ENCODE assay signal across 8 mouse cellular contexts in genomic region chr2:119113121-119113925, GRCm38 (mm10). TPM values are rescaled to one million over a fixed set of nuclear protein-coding genes. Genes with fewer than 3 reads are reported as not detected.
A peak's percentile ranks its signal among the peaks of the same experiment; 100 is the strongest.
DNase-seq lines count a peak whose midpoint lies in the region; ATAC-seq and TF ChIP-seq lines count a peak whose summit lies in the region.

No protein-coding gene starts in this region.

- H3K4me2 ChIP-seq in intestine, postnatal 0 days (replicated peaks; ENCODE audit: low read depth), result peak overlapping the region; percentile 98
- peak overlapping the region; percentile 90 for H3K4me2 ChIP-seq in neural tube, embryonic 13.5 days

- no peaks in the 10 kb centered on the region for H3K36me3 ChIP-seq in spleen, adult 2 months (ENCODE audit: control insufficient read depth, insufficient read depth, low read length)
- H3K36me3 ChIP-seq in embryonic facial prominence, embryonic 10.5 days (replicated peaks), result peaks cover 46% of the 10 kb centered on the region
- H3K36me3 ChIP-seq in intestine, postnatal 0 days (ENCODE audit: control insufficient read depth, insufficient read depth), result peaks cover 3% of the 10 kb centered on the region; the same call in 1 of the 2 replicates
- no peaks in the 10 kb centered on the region for H3K36me3 ChIP-seq in neural tube, embryonic 13.5 days

- peaks cover 5% of the 10 kb centered on the region; the same call in 1 of the 2 replicates for H3K4me1 ChIP-seq in spleen, adult 2 months (ENCODE audit: control insufficient read depth, insufficient read depth, insufficient read length)
- peaks cover 14% of the 10 kb centered on the region for H3K4me1 ChIP-seq in embryonic facial prominence, embryonic 10.5 days
- no peaks in the 10 kb centered on the region; the same call in 1 of the 2 replicates for H3K4me1 ChIP-seq in intestine, postnatal 0 days (replicated peaks; ENCODE audit: control insufficient read depth, insufficient read depth, low read length)
- H3K4me1 ChIP-seq in neural tube, embryonic 13.5 days (replicated peaks), result peaks cover 11% of the 10 kb centered on the region

- no peaks in the 10 kb centered on the region for H3K27me3 ChIP-seq in spleen, adult 2 months (ENCODE audit: control insufficient read depth, insufficient read depth, low read length)
- no peaks in the 10 kb centered on the region for H3K27me3 ChIP-seq in embryonic facial prominence, embryonic 10.5 days (replicated peaks; ENCODE audit: low read depth, poor library complexity, severe bottlenecking)
- no peaks in the 10 kb centered on the region for H3K27me3 ChIP-seq in intestine, postnatal 0 days (replicated peaks; ENCODE audit: control insufficient read depth, insufficient read depth, low read length)
- no peaks in the 10 kb centered on the region for H3K27me3 ChIP-seq in neural tube, embryonic 13.5 days

- no peak for TF ChIP-seq POLR2A in spleen, adult 2 months (IDR thresholded peaks at IDR 0.05; ENCODE audit: low read depth, low read length)

- H3K4me3 ChIP-seq in spleen, adult 2 months (ENCODE audit: extremely low read depth, insufficient read depth, insufficient read length), result peak overlapping the region; percentile 87
- H3K4me3 ChIP-seq in embryonic facial prominence, embryonic 10.5 days, result peak overlapping the region; percentile 76
- peak overlapping the region; percentile 86 for H3K4me3 ChIP-seq in intestine, postnatal 0 days (ENCODE audit: low read depth, low read length)
- peak overlapping the region; percentile 46 for H3K4me3 ChIP-seq in neural tube, embryonic 13.5 days

- WGBS in spleen, adult 2 months, result 9% methylated on average over 20 of the region's 20 CpGs
- WGBS in embryonic facial prominence, embryonic 10.5 days, result 16% methylated on average over 20 of the region's 20 CpGs
- 9% methylated on average over 20 of the region's 20 CpGs for WGBS in intestine, postnatal 0 days
- 15% methylated on average over 20 of the region's 20 CpGs for WGBS in neural tube, embryonic 13.5 days

- H3K9me3 ChIP-seq in embryonic facial prominence, embryonic 10.5 days, result no peaks in the 10 kb centered on the region
- no peaks in the 10 kb centered on the region for H3K9me3 ChIP-seq in intestine, postnatal 0 days (ENCODE audit: control insufficient read depth)
- H3K9me3 ChIP-seq in neural tube, embryonic 13.5 days, result no peaks in the 10 kb centered on the region

- no peak for ATAC-seq in intestine, postnatal 0 days
- no peak for ATAC-seq in neural tube, embryonic 13.5 days (ENCODE audit: low read depth)
- ATAC-seq in activated CD4-positive, CD25-positive, alpha-beta regulatory T cell, adult 4 months, result no peak

- no peak for TF ChIP-seq CTCF in spleen, adult 2 months (IDR thresholded peaks at IDR 0.05; ENCODE audit: extremely low read depth, insufficient read depth, insufficient read length, insufficient replicate concordance)
- TF ChIP-seq CTCF in intestine, postnatal 0 days (IDR thresholded peaks at IDR 0.05; ENCODE audit: low read depth), result no peak

- DNase-seq in spleen, adult 2 months (ENCODE audit: low read depth in 1 of 2, low spot score in 2 of 2), result no peak
- no peak for DNase-seq in spleen, postnatal 36 days (ENCODE audit: low spot score in 2 of 2)
- no peak for DNase-seq in embryonic facial prominence, embryonic 10.5 days (ENCODE audit: low spot score)
- no peak for DNase-seq in adrenal gland, adult 18-20 months (ENCODE audit: low spot score in 2 of 2)
- no peak for DNase-seq in B cell, adult 2 months

- H3K27ac ChIP-seq in spleen, adult 2 months (ENCODE audit: insufficient read depth, low read length), result no peak overlapping the region
- H3K27ac ChIP-seq in embryonic facial prominence, embryonic 10.5 days (replicated peaks), result peak overlapping the region; percentile 86
- peak overlapping the region; percentile 89; the same call in 1 of the 2 replicates for H3K27ac ChIP-seq in intestine, postnatal 0 days (ENCODE audit: low read depth, low read length)
- H3K27ac ChIP-seq in neural tube, embryonic 13.5 days (replicated peaks), result no peak overlapping the region

- peak overlapping the region; percentile 58 for H3K9ac ChIP-seq in intestine, postnatal 0 days (ENCODE audit: low read depth, low read length)
- peak overlapping the region; percentile 41 for H3K9ac ChIP-seq in neural tube, embryonic 13.5 days

RNA-seq across cellular contexts. Expression of gene Rad51, which starts 0.7 kb away (rescaled TPM):
- 5.0 and 6.4 TPM in 2 replicates for polyA plus RNA-seq in spleen, adult 2 months (2012; rRNA removed)
- 90.9 and 94.1 TPM in 2 replicates for polyA plus RNA-seq in embryonic facial prominence, embryonic 10.5 days (2016; fragmentation: Nextera tagmentation; extraction: Ambion mirVana)
- 8.6 and 10.3 TPM in 2 replicates for polyA plus RNA-seq in intestine, postnatal 0 days (2015; fragmentation: Nextera tagmentation; extraction: Ambion mirVana)
- 8.3 and 10.5 TPM in 2 replicates for polyA plus RNA-seq in neural tube, embryonic 13.5 days (2015; fragmentation: Nextera tagmentation; extraction: Ambion mirVana)
- under 1 TPM; 0.70 to 0.74 TPM for total RNA-seq in adrenal gland, adult 18-20 months (2021)
- 10 to 100 TPM in 1 of 2 experiments, 1 to 10 TPM in 1; 9.9 to 12.3 TPM for polyA plus RNA-seq in activated CD4-positive, CD25-positive, alpha-beta regulatory T cell, adult 4 months (2017; shearing (Covaris generic))

RNA-seq across cellular contexts. Expression of gene Rmdn3, which starts 43.5 kb away (rescaled TPM):
- polyA plus RNA-seq in spleen, adult 2 months (2012; rRNA removed), result 10.1 and 12.7 TPM in 2 replicates
- polyA plus RNA-seq in embryonic facial prominence, embryonic 10.5 days (2016; fragmentation: Nextera tagmentation; extraction: Ambion mirVana), result 47.3 and 50.7 TPM in 2 replicates
- polyA plus RNA-seq in intestine, postnatal 0 days (2015; fragmentation: Nextera tagmentation; extraction: Ambion mirVana), result 177 and 185 TPM in 2 replicates
- polyA plus RNA-seq in neural tube, embryonic 13.5 days (2015; fragmentation: Nextera tagmentation; extraction: Ambion mirVana), result 42.3 and 43.9 TPM in 2 replicates
- 100 to 1,000 TPM in 1 of 2 experiments, 10 to 100 TPM in 1; 72.4 to 101 TPM for total RNA-seq in adrenal gland, adult 18-20 months (2021)
- 10 to 100 TPM; 10.5 to 15.3 TPM for polyA plus RNA-seq in activated CD4-positive, CD25-positive, alpha-beta regulatory T cell, adult 4 months (2017; shearing (Covaris generic))

RNA-seq across cellular contexts. Expression of gene Gchfr, which starts 54.2 kb away (rescaled TPM):
- 3.2 and 4.2 TPM in 2 replicates for polyA plus RNA-seq in spleen, adult 2 months (2012; rRNA removed)
- polyA plus RNA-seq in embryonic facial prominence, embryonic 10.5 days (2016; fragmentation: Nextera tagmentation; extraction: Ambion mirVana), result 5.3 and 6.1 TPM in 2 replicates
- 124 and 136 TPM in 2 replicates for polyA plus RNA-seq in intestine, postnatal 0 days (2015; fragmentation: Nextera tagmentation; extraction: Ambion mirVana)
- polyA plus RNA-seq in neural tube, embryonic 13.5 days (2015; fragmentation: Nextera tagmentation; extraction: Ambion mirVana), result 1.2 and 2.3 TPM in 2 replicates
- total RNA-seq in adrenal gland, adult 18-20 months (2021), result 10 to 100 TPM; 24.3 to 26.0 TPM
- polyA plus RNA-seq in activated CD4-positive, CD25-positive, alpha-beta regulatory T cell, adult 4 months (2017; shearing (Covaris generic)), result not detected

Comparison
In these comparisons a context has a peak if more than half of its experiments do, and no peak if none do; other contexts are left out.
1. H3K27ac ChIP-seq: peak in embryonic facial prominence, embryonic 10.5 days (single experiment) and intestine, postnatal 0 days (single experiment); none in spleen, adult 2 months (single experiment) and neural tube, embryonic 13.5 days (single experiment).
2. RNA of gene Gchfr, which starts 54.2 kb away (polyA plus RNA-seq): 124 to 136 TPM in intestine, postnatal 0 days; 5.3 to 6.1 TPM in embryonic facial prominence, embryonic 10.5 days, 3.2 to 4.2 TPM in spleen, adult 2 months, 1.2 to 2.3 TPM in neural tube, embryonic 13.5 days and not detected in activated CD4-positive, CD25-positive, alpha-beta regulatory T cell, adult 4 months; every median in the first group is over 10 times any median in the second.
3. Peak in every context shown above with its lines, with median percentiles within 50 percentile points of each other: H3K4me3 ChIP-seq.